Mouse (Mus musculus) lung, adult 2 months (tissue): Measurements from ENCODE around the gene Asic4.

Experiments
- CTCF ChIP-seq: fragments of 200-500 bp; IDR thresholded peaks from 2 replicates; pipeline ENCODE4 v1.5.1; 2011; ENCODE audit warnings: mild to moderate bottlenecking, low read length, control low read depth; ENCODE audit not compliant: insufficient read depth
- POLR2A ChIP-seq: fragments of 200-500 bp; IDR thresholded peaks from 2 replicates; pipeline ENCODE4 v1.6.1; 2011; ENCODE audit warnings: low read depth, mild to moderate bottlenecking, control low read depth, low read length, borderline replicate concordance; ENCODE audit errors: extremely low read depth

DNA sequence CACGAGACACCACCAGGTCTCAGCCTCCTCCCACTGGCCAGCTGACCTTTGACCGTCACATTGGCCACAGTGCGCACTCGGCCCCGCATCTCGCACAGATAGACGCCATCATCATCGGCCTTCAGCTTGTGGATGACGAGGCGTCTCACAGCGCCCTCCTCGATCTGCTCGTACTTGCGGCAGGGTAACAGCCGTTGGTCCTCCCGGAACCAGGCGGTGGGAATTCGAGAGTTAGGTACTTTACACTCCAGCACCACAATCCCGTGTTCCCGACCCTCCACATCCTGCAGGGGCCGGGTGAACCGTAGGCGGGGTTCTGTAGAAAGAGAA is 53.4 kb downstream of the Asic4 start:
- TF ChIP-seq CTCF (no peak), POLR2A (no peak)
